In the genomic region with DNA sequence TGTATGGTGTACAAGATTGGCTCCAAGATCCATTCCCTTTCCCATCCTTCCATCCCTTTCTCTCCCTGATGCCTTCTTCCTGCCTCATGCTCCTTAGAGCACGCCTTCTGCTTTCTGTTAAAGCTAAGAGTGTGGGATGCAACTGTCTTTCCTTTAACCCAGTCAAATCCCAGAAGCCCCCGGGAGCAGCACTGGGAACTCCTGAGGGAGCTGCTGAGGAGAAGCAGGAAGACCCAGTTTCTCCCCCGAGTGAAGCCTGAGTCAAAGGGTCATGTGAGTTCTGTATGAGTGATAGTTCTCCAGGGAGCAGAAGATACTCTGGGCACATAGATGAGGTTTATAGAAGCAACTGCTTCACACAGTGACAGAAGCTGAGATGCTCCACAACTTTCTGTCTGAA, we compare ENCODE assay signal across 24 mouse cellular contexts.
DNase-seq lines count a peak whose midpoint lies in the region; ATAC-seq and TF ChIP-seq lines count a peak whose summit lies in the region.
"Had no signal": no experiment of that assay in that cellular context is flagged by ENCODE, and none has a peak within 500 bp of the region (broad histone marks: within the 10 kb centered on the region; RNA-seq: fewer than 3 reads in every experiment).

No protein-coding gene starts in this region.

- no peaks in the 10 kb centered on the region for H3K9me3 ChIP-seq in heart, embryonic 12.5 days (replicated peaks)
- no peaks in the 10 kb centered on the region for H3K9me3 ChIP-seq in heart, embryonic 11.5 days (replicated peaks; ENCODE audit: control insufficient read depth, low read length)
- no peaks in the 10 kb centered on the region for H3K9me3 ChIP-seq in lung, postnatal 0 days (ENCODE audit: low read length)
- H3K9me3 ChIP-seq: embryonic facial prominence, embryonic 10.5 days; embryonic facial prominence, embryonic 12.5 days; forebrain, embryonic 13.5 days had no signal

- peak; percentile 95 for DNase-seq in heart, adult 11 months
- peak; percentile 17 to 18 for DNase-seq in heart, postnatal 10 days
- no peak for DNase-seq in heart, postnatal 36 days
- peak; percentile 4 for DNase-seq in heart, postnatal 25 days (ENCODE audit: low spot score)
- peak; percentile 10 for DNase-seq in lung, postnatal 10 days
- DNase-seq in lung, postnatal 0 days (ENCODE audit: low spot score) = no peak
- DNase-seq: adrenal gland, adult 8-10 months; adrenal gland, postnatal 14 days; adrenal gland, postnatal 36 days; B cell, adult 2 months; cerebellum, adult 11-12 months; cerebellum, adult 2 months; cerebellum, adult 9-10 months; cerebellum, postnatal 10 days; cerebellum, postnatal 25 days had no signal

- no peaks in the 10 kb centered on the region for H3K36me3 ChIP-seq in heart, embryonic 12.5 days
- no peaks in the 10 kb centered on the region for H3K36me3 ChIP-seq in heart, embryonic 11.5 days (ENCODE audit: control insufficient read depth, insufficient read depth, low read length)
- no peaks in the 10 kb centered on the region for H3K36me3 ChIP-seq in lung, postnatal 0 days (ENCODE audit: insufficient read depth, low read length)
- H3K36me3 ChIP-seq: embryonic facial prominence, embryonic 10.5 days; embryonic facial prominence, embryonic 12.5 days; G1E had no signal

- H3K4me3 ChIP-seq in heart, embryonic 12.5 days = no peak overlapping the region
- no peak overlapping the region for H3K4me3 ChIP-seq in heart, embryonic 11.5 days (ENCODE audit: low read depth, low read length)
- no peak overlapping the region for H3K4me3 ChIP-seq in lung, postnatal 0 days (ENCODE audit: low read depth, low read length)
- H3K4me3 ChIP-seq: embryonic facial prominence, embryonic 10.5 days; embryonic facial prominence, embryonic 12.5 days; forebrain, embryonic 13.5 days had no signal

- H3K27ac ChIP-seq in heart, embryonic 12.5 days (ENCODE audit: poor library complexity, severe bottlenecking) = no peak overlapping the region
- no peak overlapping the region for H3K27ac ChIP-seq in heart, embryonic 11.5 days (ENCODE audit: low read depth, low read length)
- H3K27ac ChIP-seq in lung, postnatal 0 days (ENCODE audit: low read length) = no peak overlapping the region
- H3K27ac ChIP-seq: embryonic facial prominence, embryonic 10.5 days; embryonic facial prominence, embryonic 12.5 days; forebrain, embryonic 13.5 days had no signal

- no peak overlapping the region for H3K9ac ChIP-seq in heart, embryonic 12.5 days
- no peak overlapping the region for H3K9ac ChIP-seq in heart, embryonic 11.5 days (ENCODE audit: low read depth, low read length)
- no peak overlapping the region for H3K9ac ChIP-seq in lung, postnatal 0 days (replicated peaks; ENCODE audit: low read depth)
- H3K9ac ChIP-seq: embryonic facial prominence, embryonic 12.5 days; forebrain, embryonic 13.5 days had no signal

- intact Hi-C loops in heart, postnatal 10 days (cut with DNase I) = no loop called here
- intact Hi-C loops in heart, postnatal 36 days (cut with DNase I) = loop anchor here (5.0 kb wide), 1 partner anchor 85 kb away; no protein-coding TSS in a partner anchor
- intact Hi-C loops in heart, postnatal 25 days (cut with DNase I) = no loop called here

- no peak for TF ChIP-seq EP300 in lung, postnatal 0 days (IDR thresholded peaks at IDR 0.05)

- no peak overlapping the region for H3K4me2 ChIP-seq in heart, embryonic 12.5 days
- H3K4me2 ChIP-seq in heart, embryonic 11.5 days = no peak overlapping the region
- no peak overlapping the region for H3K4me2 ChIP-seq in lung, postnatal 0 days (replicated peaks; ENCODE audit: low read depth, low read length)
- H3K4me2 ChIP-seq: embryonic facial prominence, embryonic 12.5 days; forebrain, embryonic 13.5 days had no signal

- no peak for ATAC-seq in heart, embryonic 12.5 days (ENCODE audit: insufficient number of reproducible peaks, low FRiP score)
- ATAC-seq in heart, embryonic 11.5 days (replicated peaks; ENCODE audit: insufficient number of reproducible peaks, low FRiP score, low TSS enrichment) = no peak
- ATAC-seq in lung, postnatal 0 days = no peak
- ATAC-seq: activated CD4-positive, CD25-positive, alpha-beta regulatory T cell, adult 4 months; CD4-positive, CD25-positive, alpha-beta regulatory T cell, adult 4 months; forebrain, embryonic 13.5 days; Patski had no signal

- no peaks in the 10 kb centered on the region for H3K4me1 ChIP-seq in heart, embryonic 12.5 days (replicated peaks)
- no peaks in the 10 kb centered on the region for H3K4me1 ChIP-seq in heart, embryonic 11.5 days (ENCODE audit: control insufficient read depth, insufficient read depth, low read length)
- H3K4me1 ChIP-seq in lung, postnatal 0 days (ENCODE audit: insufficient read depth, low read depth, low read length) = no peaks in the 10 kb centered on the region
- H3K4me1 ChIP-seq: embryonic facial prominence, embryonic 10.5 days; embryonic facial prominence, embryonic 12.5 days; forebrain, embryonic 13.5 days had no signal

- no peak for TF ChIP-seq CTCF in lung, postnatal 0 days (IDR thresholded peaks at IDR 0.05)

- H3K27me3 ChIP-seq in heart, embryonic 12.5 days (replicated peaks) = no peaks in the 10 kb centered on the region
- H3K27me3 ChIP-seq in heart, embryonic 11.5 days (ENCODE audit: control insufficient read depth, insufficient read depth, low read length) = no peaks in the 10 kb centered on the region
- no peaks in the 10 kb centered on the region for H3K27me3 ChIP-seq in lung, postnatal 0 days (replicated peaks; ENCODE audit: insufficient read depth, low read length)
- H3K27me3 ChIP-seq: embryonic facial prominence, embryonic 12.5 days; forebrain, embryonic 13.5 days had no signal

- 56% methylated on average over 3 of the region's 3 CpGs for WGBS in heart, embryonic 12.5 days
- 54% methylated on average over 3 of the region's 3 CpGs for WGBS in heart, embryonic 11.5 days (ENCODE audit: insufficient replicate concordance)
- WGBS in lung, postnatal 0 days = 62% methylated on average over 3 of the region's 3 CpGs

Comparison
In these comparisons a context has a peak if more than half of its experiments do, and no peak if none do; other contexts are left out.
1. DNase-seq: peak in heart, adult 11 months (single experiment), heart, postnatal 10 days (2 of 2), heart, postnatal 25 days (single experiment) and lung, postnatal 10 days (single experiment); none in heart, postnatal 36 days (0 of 2) and lung, postnatal 0 days (single experiment).